Mouse (Mus musculus): ENCODE measurements around the gene Kcnip1. TPM values are rescaled to one million over a fixed set of nuclear protein-coding genes. Genes with fewer than 3 reads are reported as not detected.

Gene Kcnip1
- polyA plus RNA-seq, 1 experiment from 2014 or later = 2.5 TPM

DNA sequence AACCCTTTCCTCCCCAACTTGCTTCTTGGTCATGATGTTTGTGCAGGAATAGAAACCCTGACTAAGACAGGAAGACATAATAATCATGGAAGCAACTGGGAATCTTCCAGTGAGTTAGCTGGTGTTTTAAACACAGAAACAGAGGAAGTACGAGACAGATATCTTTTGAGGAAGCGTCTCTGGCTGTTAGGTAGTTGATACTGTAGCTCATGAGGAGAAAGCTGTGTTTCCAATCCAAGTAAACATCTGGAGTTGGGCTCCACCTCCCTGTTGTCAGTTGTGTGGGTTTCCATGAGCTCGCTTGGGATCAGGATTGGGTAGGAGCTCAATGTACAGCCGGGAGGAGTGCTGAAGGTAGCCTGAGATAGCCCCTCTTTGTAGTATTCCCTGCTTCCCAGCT is 46.5 kb downstream of the Kcnip1 start:
- H3K4me3 ChIP-seq (ENCODE audit: low read depth, low read length) = no peak overlapping the region
- H3K27me3 ChIP-seq (replicated peaks; ENCODE audit: control insufficient read depth, insufficient read depth, low read length) = no peaks in the 10 kb centered on the region
- no peaks in the 10 kb centered on the region for H3K36me3 ChIP-seq (ENCODE audit: control insufficient read depth, insufficient read depth)
- H3K4me2 ChIP-seq (replicated peaks; ENCODE audit: low read depth) = no peak overlapping the region
- H3K9me3 ChIP-seq (ENCODE audit: control insufficient read depth) = no peaks in the 10 kb centered on the region
- no peaks in the 10 kb centered on the region for H3K4me1 ChIP-seq (replicated peaks; ENCODE audit: control insufficient read depth, insufficient read depth, low read length)
- H3K9ac ChIP-seq (ENCODE audit: low read depth, low read length) = no peak overlapping the region
- no peak for ATAC-seq
- WGBS = 69% methylated on average over 4 of the region's 4 CpGs
- no peak overlapping the region for H3K27ac ChIP-seq (ENCODE audit: low read depth, low read length)
- no peak for TF ChIP-seq CTCF (IDR thresholded peaks at IDR 0.05; ENCODE audit: low read depth)

DNA sequence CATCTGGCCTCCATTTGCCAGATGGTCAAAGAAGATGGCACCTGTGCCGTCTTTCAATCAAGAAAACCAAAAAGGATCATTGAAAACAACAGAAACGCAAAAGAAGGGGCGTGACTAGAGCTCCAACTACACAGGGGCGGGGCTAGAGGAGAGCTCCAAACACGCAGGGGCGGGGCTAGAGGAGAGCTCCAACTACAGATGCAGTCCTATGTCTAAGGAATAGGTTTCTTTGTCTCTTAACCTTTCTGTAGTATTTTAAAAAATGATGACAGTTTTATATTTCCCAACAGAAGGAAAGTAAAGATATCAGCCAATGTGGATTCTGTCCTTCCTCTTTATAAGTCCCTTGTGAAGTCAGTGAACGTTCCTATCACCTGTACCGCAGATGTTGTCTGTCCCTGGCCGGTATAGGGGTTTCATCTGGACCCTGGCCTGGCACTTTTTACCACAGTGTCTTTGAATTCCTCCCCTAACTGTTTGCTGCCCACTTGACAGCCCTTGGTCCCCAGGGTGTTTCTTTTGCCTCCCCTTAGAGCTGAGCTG is 48.1 kb downstream of the Kcnip1 start:
- Histone ChIP-seq H3K36me3 (ENCODE audit: control insufficient read depth, insufficient read depth) (no peaks in the 10 kb centered on the region), H3K4me2 (replicated peaks; ENCODE audit: low read depth) (no peak overlapping the region), H3K27ac (ENCODE audit: low read depth, low read length) (no peak overlapping the region), H3K4me3 (ENCODE audit: low read depth, low read length) (no peak overlapping the region), H3K9me3 (ENCODE audit: control insufficient read depth) (no peaks in the 10 kb centered on the region), H3K27me3 (replicated peaks; ENCODE audit: control insufficient read depth, insufficient read depth, low read length) (no peaks in the 10 kb centered on the region), H3K4me1 (replicated peaks; ENCODE audit: control insufficient read depth, insufficient read depth, low read length) (no peaks in the 10 kb centered on the region), H3K9ac (ENCODE audit: low read depth, low read length) (no peak overlapping the region)
- TF ChIP-seq CTCF (IDR thresholded peaks at IDR 0.05; ENCODE audit: low read depth) = no peak
- no peak for ATAC-seq
- WGBS = 87% methylated on average over 9 of the region's 9 CpGs

DNA sequence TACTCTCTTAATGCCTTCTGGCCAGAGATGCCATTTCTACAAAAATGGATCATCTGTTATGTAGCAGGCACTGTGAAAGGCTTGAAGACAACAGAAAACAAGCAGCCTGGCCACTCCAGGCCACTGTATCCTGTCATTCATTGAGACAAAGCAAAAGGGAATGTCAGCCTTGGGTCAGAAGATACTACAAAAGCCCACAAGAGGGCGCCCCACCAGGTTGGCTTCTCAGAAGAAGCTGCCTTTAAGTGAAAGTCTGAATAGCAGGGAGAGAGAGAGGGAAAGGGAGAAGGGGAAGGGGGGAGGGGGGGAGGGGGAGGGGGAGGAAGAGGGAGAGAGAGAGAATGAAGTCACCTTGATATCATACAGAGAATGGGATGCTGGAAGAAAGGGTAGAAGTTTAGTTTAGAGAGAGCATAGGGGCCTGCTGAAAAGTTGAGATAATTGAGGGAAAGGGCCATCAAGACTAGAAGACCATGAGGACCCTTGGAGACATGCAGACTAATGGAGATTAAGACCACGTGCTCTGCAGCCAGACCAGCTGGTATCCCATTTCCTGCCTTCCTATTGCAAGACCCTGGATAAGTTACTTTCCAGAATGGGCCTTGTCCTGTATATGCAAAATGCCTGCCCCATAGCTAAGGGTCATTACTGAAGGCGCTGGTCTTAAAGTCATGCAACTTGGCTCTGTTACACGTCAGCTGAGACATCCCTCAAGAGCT is 48.7 kb downstream of the Kcnip1 start:
- no peaks in the 10 kb centered on the region for H3K27me3 ChIP-seq (replicated peaks; ENCODE audit: control insufficient read depth, insufficient read depth, low read length)
- TF ChIP-seq CTCF (IDR thresholded peaks at IDR 0.05; ENCODE audit: low read depth) = peak; percentile 57
- H3K9ac ChIP-seq (ENCODE audit: low read depth, low read length) = no peak overlapping the region
- no peak for ATAC-seq
- no peak overlapping the region for H3K4me3 ChIP-seq (ENCODE audit: low read depth, low read length)
- H3K4me2 ChIP-seq (replicated peaks; ENCODE audit: low read depth) = no peak overlapping the region
- no peak overlapping the region for H3K27ac ChIP-seq (ENCODE audit: low read depth, low read length)
- 67% methylated on average over 4 of the region's 4 CpGs for WGBS
- H3K9me3 ChIP-seq (ENCODE audit: control insufficient read depth) = no peaks in the 10 kb centered on the region
- H3K4me1 ChIP-seq (replicated peaks; ENCODE audit: control insufficient read depth, insufficient read depth, low read length) = no peaks in the 10 kb centered on the region
- H3K36me3 ChIP-seq (ENCODE audit: control insufficient read depth, insufficient read depth) = no peaks in the 10 kb centered on the region

- H3K27ac ChIP-seq (ENCODE audit: low read depth, low read length) = no peak overlapping the region
- no peaks in the 10 kb centered on the region for H3K9me3 ChIP-seq (ENCODE audit: control insufficient read depth)
- no peak overlapping the region for H3K4me2 ChIP-seq (replicated peaks; ENCODE audit: low read depth)
- H3K9ac ChIP-seq (ENCODE audit: low read depth, low read length) = no peak overlapping the region
- no peaks in the 10 kb centered on the region for H3K4me1 ChIP-seq (replicated peaks; ENCODE audit: control insufficient read depth, insufficient read depth, low read length)
- H3K36me3 ChIP-seq (ENCODE audit: control insufficient read depth, insufficient read depth) = no peaks in the 10 kb centered on the region
- no peaks in the 10 kb centered on the region for H3K27me3 ChIP-seq (replicated peaks; ENCODE audit: control insufficient read depth, insufficient read depth, low read length)
- 81% methylated on average over 1 of the region's 1 CpGs for WGBS
- no peak for TF ChIP-seq CTCF (IDR thresholded peaks at IDR 0.05; ENCODE audit: low read depth)
- ATAC-seq = no peak
- H3K4me3 ChIP-seq (ENCODE audit: low read depth, low read length) = no peak overlapping the region
Measured at GRCm38 (mm10) chr11:33943565-33943964, 49.4 kb downstream of the Kcnip1 start.

DNA sequence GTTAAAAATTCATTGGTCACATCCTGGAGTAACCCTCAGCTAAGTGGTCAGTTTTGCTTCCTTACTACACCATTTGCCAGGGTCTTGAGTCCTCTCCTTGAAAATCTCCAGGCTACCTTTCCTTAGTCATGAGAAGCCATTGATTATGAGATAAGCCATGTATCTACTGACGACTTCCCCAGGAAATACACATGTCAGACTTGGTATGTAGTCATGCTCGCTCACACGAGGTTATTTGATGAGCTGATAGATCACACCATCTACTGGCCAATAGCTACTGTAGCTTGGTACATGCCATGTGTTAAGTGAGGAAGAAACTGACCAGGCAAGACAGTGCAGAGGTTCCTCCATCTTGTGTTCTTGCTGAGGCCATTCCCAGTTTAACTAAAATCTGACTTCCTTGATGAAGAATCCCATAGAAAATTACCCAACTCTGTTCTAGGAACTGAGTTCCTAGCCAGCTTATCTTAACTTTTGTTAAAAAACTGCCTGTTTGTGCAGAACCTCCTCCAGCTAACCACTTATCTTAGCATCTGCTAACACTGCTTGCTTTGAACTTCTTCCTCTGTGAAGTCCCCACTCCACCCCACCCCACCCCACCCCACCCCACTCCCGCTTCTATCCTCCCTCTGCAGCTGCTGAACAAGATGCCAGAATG is 53.4 kb downstream of the Kcnip1 start:
- Histone ChIP-seq H3K4me2 (replicated peaks; ENCODE audit: low read depth) (no peak overlapping the region), H3K9me3 (ENCODE audit: control insufficient read depth) (no peaks in the 10 kb centered on the region), H3K9ac (ENCODE audit: low read depth, low read length) (no peak overlapping the region), H3K4me1 (replicated peaks; ENCODE audit: control insufficient read depth, insufficient read depth, low read length) (no peaks in the 10 kb centered on the region), H3K36me3 (ENCODE audit: control insufficient read depth, insufficient read depth) (no peaks in the 10 kb centered on the region), H3K27ac (ENCODE audit: low read depth, low read length) (no peak overlapping the region), H3K27me3 (replicated peaks; ENCODE audit: control insufficient read depth, insufficient read depth, low read length) (no peaks in the 10 kb centered on the region), H3K4me3 (ENCODE audit: low read depth, low read length) (no peak overlapping the region)
- WGBS = 64% methylated on average over 4 of the region's 4 CpGs
- ATAC-seq = no peak
- no peak for TF ChIP-seq CTCF (IDR thresholded peaks at IDR 0.05; ENCODE audit: low read depth)

GRCm38 (mm10) chr11:33938561-33939274 is 54.2 kb downstream of the Kcnip1 start:
- Histone ChIP-seq H3K4me1 (replicated peaks; ENCODE audit: control insufficient read depth, insufficient read depth, low read length) (no peaks in the 10 kb centered on the region), H3K36me3 (ENCODE audit: control insufficient read depth, insufficient read depth) (no peaks in the 10 kb centered on the region), H3K9me3 (ENCODE audit: control insufficient read depth) (no peaks in the 10 kb centered on the region), H3K27me3 (replicated peaks; ENCODE audit: control insufficient read depth, insufficient read depth, low read length) (no peaks in the 10 kb centered on the region), H3K4me2 (replicated peaks; ENCODE audit: low read depth) (no peak overlapping the region), H3K27ac (ENCODE audit: low read depth, low read length) (no peak overlapping the region), H3K9ac (ENCODE audit: low read depth, low read length) (no peak overlapping the region), H3K4me3 (ENCODE audit: low read depth, low read length) (no peak overlapping the region)
- TF ChIP-seq CTCF (IDR thresholded peaks at IDR 0.05; ENCODE audit: low read depth) = no peak
- 61% methylated on average over 7 of the region's 7 CpGs for WGBS
- no peak for ATAC-seq
